Mouse (Mus musculus) kidney, adult 2 months (tissue): ENCODE data around the gene Cdk10.

ENCODE experiments used
- CTCF ChIP-seq: fragments of 200-500 bp; conservative IDR thresholded peaks from 2 replicates; pipeline ENCODE4 v1.5.1; 2011; ENCODE audit warnings: low read depth, mild to moderate bottlenecking, control low read depth, low read length, moderate library complexity, mixed read lengths; ENCODE audit not compliant: insufficient read depth, insufficient read length
- POLR2A ChIP-seq: fragments of 200-500 bp; IDR thresholded peaks from one replicate; pipeline ENCODE4 v1.6.1; 2011; ENCODE audit warnings: low read depth, low read length, control low read depth

DNA sequence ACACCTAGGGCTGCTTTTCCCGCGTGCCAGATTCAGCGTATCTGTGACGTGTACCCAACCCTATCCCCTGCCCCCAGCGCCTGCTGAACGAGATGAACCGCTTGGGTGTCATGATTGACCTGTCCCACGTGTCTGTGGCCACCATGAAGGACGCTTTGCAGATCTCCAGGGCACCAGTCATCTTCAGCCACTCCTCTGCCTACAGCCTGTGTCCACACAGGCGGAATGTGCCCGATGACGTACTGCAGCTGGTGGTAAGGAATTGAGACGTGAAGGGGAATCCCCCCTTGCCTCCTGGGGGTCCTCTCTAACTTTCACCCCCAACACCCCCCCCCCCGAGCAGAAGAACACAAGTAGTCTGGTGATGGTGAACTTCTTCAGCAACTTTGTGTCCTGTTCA, 24.8 kb upstream of the Cdk10 start:
- no peak for TF ChIP-seq CTCF
- no peak for TF ChIP-seq POLR2A
